ENCODE assay signal across 15 mouse cellular contexts in genomic region chr3:103385383-103386291, GRCm38 (mm10).
DNase-seq lines count a peak whose midpoint lies in the region; ATAC-seq and TF ChIP-seq lines count a peak whose summit lies in the region.
"Had no signal": no experiment of that assay in that cellular context is flagged by ENCODE, and none has a peak within 500 bp of the region (broad histone marks: within the 10 kb centered on the region; RNA-seq: fewer than 3 reads in every experiment).

No protein-coding gene starts in this region.

- peaks cover 3% of the 10 kb centered on the region; the same call in 1 of the 2 replicates for H3K9me3 ChIP-seq in liver, embryonic 12.5 days (replicated peaks)
- H3K9me3 ChIP-seq in intestine, postnatal 0 days (ENCODE audit: control insufficient read depth): no peaks in the 10 kb centered on the region
- 0 out of 2 replicates have a peak, but pooled peaks cover 3% of the 10 kb centered on the region for H3K9me3 ChIP-seq in intestine, embryonic 16.5 days (ENCODE audit: control insufficient read depth, low read length)
- H3K9me3 ChIP-seq: limb, embryonic 13.5 days had no signal

- ATAC-seq in liver, embryonic 12.5 days: peak; percentile 53
- ATAC-seq in intestine, postnatal 0 days: no peak
- no peak for ATAC-seq in intestine, embryonic 16.5 days
- ATAC-seq: forebrain, embryonic 16.5 days had no signal

- no peaks in the 10 kb centered on the region; the same call in 1 of the 2 replicates for H3K27me3 ChIP-seq in liver, embryonic 12.5 days (replicated peaks)
- no peaks in the 10 kb centered on the region for H3K27me3 ChIP-seq in small intestine, adult 2 months (ENCODE audit: control insufficient read depth, insufficient read depth, low read length)
- no peaks in the 10 kb centered on the region for H3K27me3 ChIP-seq in intestine, postnatal 0 days (replicated peaks; ENCODE audit: control insufficient read depth, insufficient read depth, low read length)
- no peaks in the 10 kb centered on the region for H3K27me3 ChIP-seq in intestine, embryonic 16.5 days (replicated peaks; ENCODE audit: control insufficient read depth, insufficient read depth, low read length)
- H3K27me3 ChIP-seq: limb, embryonic 13.5 days had no signal

- peak overlapping the region; percentile 41 for H3K4me2 ChIP-seq in liver, embryonic 12.5 days
- H3K4me2 ChIP-seq in intestine, postnatal 0 days (replicated peaks; ENCODE audit: low read depth): no peak overlapping the region
- H3K4me2 ChIP-seq in intestine, embryonic 16.5 days (ENCODE audit: low read depth, low read length): no peak overlapping the region
- H3K4me2 ChIP-seq: limb, embryonic 13.5 days had no signal

- WGBS in liver, embryonic 12.5 days (ENCODE audit: insufficient replicate concordance): 50% methylated on average over 5 of the region's 5 CpGs
- WGBS in small intestine, adult 2 months: 81% methylated on average over 5 of the region's 5 CpGs
- 74% methylated on average over 5 of the region's 5 CpGs for WGBS in intestine, postnatal 0 days
- 84% methylated on average over 5 of the region's 5 CpGs for WGBS in intestine, embryonic 16.5 days

- no peaks in the 10 kb centered on the region for H3K36me3 ChIP-seq in liver, embryonic 12.5 days
- H3K36me3 ChIP-seq in small intestine, adult 2 months (ENCODE audit: control insufficient read depth, insufficient read depth, low read length): no peaks in the 10 kb centered on the region
- H3K36me3 ChIP-seq in intestine, postnatal 0 days (ENCODE audit: control insufficient read depth, insufficient read depth): no peaks in the 10 kb centered on the region
- H3K36me3 ChIP-seq in intestine, embryonic 16.5 days (ENCODE audit: control insufficient read depth, insufficient read depth, low read length): no peaks in the 10 kb centered on the region
- H3K36me3 ChIP-seq: limb, embryonic 13.5 days had no signal

- peak overlapping the region; percentile 64 for H3K27ac ChIP-seq in liver, embryonic 12.5 days
- H3K27ac ChIP-seq in small intestine, adult 2 months (ENCODE audit: insufficient read depth, low read depth, low read length): 0 out of 2 replicates have a peak overlapping the region, but pooled peaks have one; percentile 29
- no peak overlapping the region for H3K27ac ChIP-seq in intestine, postnatal 0 days (ENCODE audit: low read depth, low read length)
- no peak overlapping the region for H3K27ac ChIP-seq in intestine, embryonic 16.5 days (ENCODE audit: low read length)
- H3K27ac ChIP-seq: layer of hippocampus, adult 2 months; limb, embryonic 13.5 days had no signal

- H3K9ac ChIP-seq in liver, embryonic 12.5 days: no peak overlapping the region
- H3K9ac ChIP-seq in intestine, postnatal 0 days (ENCODE audit: low read depth, low read length): no peak overlapping the region
- no peak overlapping the region for H3K9ac ChIP-seq in intestine, embryonic 16.5 days (ENCODE audit: low read depth, low read length)
- H3K9ac ChIP-seq: limb, embryonic 13.5 days had no signal

- TF ChIP-seq POLR2A in small intestine, adult 2 months (IDR thresholded peaks at IDR 0.05; ENCODE audit: low read depth, low read length): no peak

- peaks cover 32% of the 10 kb centered on the region for H3K4me1 ChIP-seq in liver, embryonic 12.5 days
- H3K4me1 ChIP-seq in small intestine, adult 2 months (ENCODE audit: control insufficient read depth, insufficient read depth, insufficient read length, low read length): no peaks in the 10 kb centered on the region
- no peaks in the 10 kb centered on the region for H3K4me1 ChIP-seq in intestine, postnatal 0 days (replicated peaks; ENCODE audit: control insufficient read depth, insufficient read depth, low read length)
- H3K4me1 ChIP-seq in intestine, embryonic 16.5 days (ENCODE audit: control insufficient read depth, insufficient read depth, low read length): no peaks in the 10 kb centered on the region

- no peak overlapping the region for H3K4me3 ChIP-seq in liver, embryonic 12.5 days
- H3K4me3 ChIP-seq in small intestine, adult 2 months (ENCODE audit: low read depth, low read length): no peak overlapping the region
- no peak overlapping the region for H3K4me3 ChIP-seq in intestine, postnatal 0 days (ENCODE audit: low read depth, low read length)
- no peak overlapping the region for H3K4me3 ChIP-seq in intestine, embryonic 16.5 days (ENCODE audit: low read length)
- H3K4me3 ChIP-seq: layer of hippocampus, adult 2 months; limb, embryonic 13.5 days had no signal

- TF ChIP-seq CTCF in small intestine, adult 2 months (IDR thresholded peaks at IDR 0.05; ENCODE audit: extremely low read depth, insufficient read length, insufficient replicate concordance, low read depth, low read length): no peak
- TF ChIP-seq CTCF in intestine, postnatal 0 days (IDR thresholded peaks at IDR 0.05; ENCODE audit: low read depth): no peak

- DNase-seq in 416B (ENCODE audit: low read depth): peak; percentile 59
- peak; percentile 85 for DNase-seq in CD4-positive helper T cell, adult 2 months (ENCODE audit: low read depth, low spot score)
- no peak for DNase-seq in cerebellum, adult 18-20 months
- DNase-seq: adrenal gland, adult 8-10 months; cerebellum, adult 11-12 months; heart, postnatal 4 days; kidney, adult 8-10 months; right cerebral cortex, postnatal 4 days had no signal

Comparison
In these comparisons a context has a peak if more than half of its experiments do, and no peak if none do; other contexts are left out.
1. DNase-seq: peak in 416B (single experiment) and CD4-positive helper T cell, adult 2 months (single experiment); none in cerebellum, adult 18-20 months (0 of 2).
2. H3K27ac ChIP-seq: peak in liver, embryonic 12.5 days (single experiment) and small intestine, adult 2 months (single experiment); none in intestine, postnatal 0 days (single experiment) and intestine, embryonic 16.5 days (single experiment).